Mouse (Mus musculus): Measurements from ENCODE around the gene Rbms3. TPM values are rescaled to one million over a fixed set of nuclear protein-coding genes. Genes with fewer than 3 reads are reported as not detected.

Rbms3 gene
- polyA plus RNA-seq, 1 experiment from 2014 or later = 41.2 TPM

DNA sequence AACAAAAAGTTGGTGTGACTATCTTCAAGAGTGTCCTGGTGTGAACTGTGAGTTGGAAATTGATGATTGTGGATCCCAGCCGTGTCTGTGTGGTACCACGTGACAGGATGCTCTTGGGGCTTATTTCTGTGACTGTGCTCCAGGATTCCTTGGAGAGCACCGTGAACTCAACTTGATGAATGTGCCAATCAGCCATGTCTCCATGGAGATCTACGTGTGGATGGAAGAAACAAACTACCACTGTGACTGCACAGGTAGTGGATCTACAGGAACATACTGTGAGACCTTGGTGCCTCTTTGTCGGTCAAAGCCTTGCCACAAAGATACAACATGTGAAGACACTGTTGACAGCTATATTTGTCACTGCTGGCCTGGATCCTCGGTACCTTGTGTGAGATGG is 570.6 kb downstream of the Rbms3 start:
- Histone ChIP-seq H3K27me3 (ENCODE audit: control insufficient read depth, insufficient read depth, low read length) (no peaks in the 10 kb centered on the region), H3K4me1 (ENCODE audit: control insufficient read depth, insufficient read depth, low read length) (no peaks in the 10 kb centered on the region), H3K4me2 (no peak overlapping the region), H3K4me3 (ENCODE audit: low read depth, low read length) (no peak overlapping the region), H3K9me3 (replicated peaks; ENCODE audit: control insufficient read depth, low read length) (no peaks in the 10 kb centered on the region), H3K27ac (ENCODE audit: low read depth, low read length) (no peak overlapping the region), H3K36me3 (ENCODE audit: control insufficient read depth, insufficient read depth, low read length) (no peaks in the 10 kb centered on the region), H3K9ac (ENCODE audit: low read depth, low read length) (no peak overlapping the region)
- WGBS (ENCODE audit: insufficient replicate concordance) = 80% methylated on average over 6 of the region's 6 CpGs
- no peak for ATAC-seq (replicated peaks; ENCODE audit: insufficient number of reproducible peaks, low FRiP score, low TSS enrichment)

- ATAC-seq (replicated peaks; ENCODE audit: insufficient number of reproducible peaks, low FRiP score, low TSS enrichment) = no peak
- Histone ChIP-seq H3K4me3 (ENCODE audit: low read depth, low read length) (no peak overlapping the region), H3K9ac (ENCODE audit: low read depth, low read length) (no peak overlapping the region), H3K27me3 (ENCODE audit: control insufficient read depth, insufficient read depth, low read length) (no peaks in the 10 kb centered on the region), H3K27ac (ENCODE audit: low read depth, low read length) (no peak overlapping the region), H3K36me3 (ENCODE audit: control insufficient read depth, insufficient read depth, low read length) (no peaks in the 10 kb centered on the region), H3K4me2 (no peak overlapping the region), H3K9me3 (replicated peaks; ENCODE audit: control insufficient read depth, low read length) (no peaks in the 10 kb centered on the region), H3K4me1 (ENCODE audit: control insufficient read depth, insufficient read depth, low read length) (no peaks in the 10 kb centered on the region)
- WGBS (ENCODE audit: insufficient replicate concordance) = 95% methylated on average over 2 of the region's 2 CpGs
Observed at GRCm38 (mm10) chr9:117051935-117052334, 577.8 kb downstream of the Rbms3 start.

DNA sequence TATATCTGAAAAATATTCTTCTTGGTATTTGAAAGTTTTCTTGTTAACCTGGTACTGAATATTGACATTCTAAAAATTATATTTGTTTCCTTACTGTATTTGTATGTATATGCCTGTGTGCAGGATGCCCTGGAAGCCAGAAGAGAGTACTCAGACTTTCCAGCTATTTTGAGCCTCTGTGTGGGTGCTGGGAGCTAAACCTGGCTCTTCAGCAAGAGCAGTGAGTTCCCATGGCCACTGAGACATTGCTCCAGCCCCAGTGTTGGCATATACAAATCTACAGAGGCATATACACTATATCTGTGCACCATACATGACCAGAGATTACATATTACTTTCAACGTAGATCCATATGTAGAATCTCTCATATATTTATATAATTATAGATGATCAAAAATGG is 581.1 kb downstream of the Rbms3 start:
- Histone ChIP-seq H3K27me3 (ENCODE audit: control insufficient read depth, insufficient read depth, low read length) (no peaks in the 10 kb centered on the region), H3K4me3 (ENCODE audit: low read depth, low read length) (no peak overlapping the region), H3K36me3 (ENCODE audit: control insufficient read depth, insufficient read depth, low read length) (no peaks in the 10 kb centered on the region), H3K9ac (ENCODE audit: low read depth, low read length) (no peak overlapping the region), H3K4me1 (ENCODE audit: control insufficient read depth, insufficient read depth, low read length) (no peaks in the 10 kb centered on the region), H3K4me2 (no peak overlapping the region), H3K27ac (ENCODE audit: low read depth, low read length) (no peak overlapping the region), H3K9me3 (replicated peaks; ENCODE audit: control insufficient read depth, low read length) (no peaks in the 10 kb centered on the region)
- 73% methylated on average over 1 of the region's 1 CpGs for WGBS (ENCODE audit: insufficient replicate concordance)
- ATAC-seq (replicated peaks; ENCODE audit: insufficient number of reproducible peaks, low FRiP score, low TSS enrichment) = no peak

- Histone ChIP-seq H3K4me1 (ENCODE audit: control insufficient read depth, insufficient read depth, low read length) (peaks cover 10% of the 10 kb centered on the region), H3K27ac (ENCODE audit: low read depth, low read length) (no peak overlapping the region), H3K9ac (ENCODE audit: low read depth, low read length) (no peak overlapping the region), H3K9me3 (replicated peaks; ENCODE audit: control insufficient read depth, low read length) (no peaks in the 10 kb centered on the region), H3K27me3 (ENCODE audit: control insufficient read depth, insufficient read depth, low read length) (no peaks in the 10 kb centered on the region), H3K4me2 (no peak overlapping the region), H3K36me3 (ENCODE audit: control insufficient read depth, insufficient read depth, low read length) (no peaks in the 10 kb centered on the region), H3K4me3 (ENCODE audit: low read depth, low read length) (no peak overlapping the region)
- 51% methylated on average over 2 of the region's 2 CpGs for WGBS (ENCODE audit: insufficient replicate concordance)
- ATAC-seq (replicated peaks; ENCODE audit: insufficient number of reproducible peaks, low FRiP score, low TSS enrichment) = no peak
Observed at GRCm38 (mm10) chr9:117041993-117042366, 587.7 kb downstream of the Rbms3 start.

DNA sequence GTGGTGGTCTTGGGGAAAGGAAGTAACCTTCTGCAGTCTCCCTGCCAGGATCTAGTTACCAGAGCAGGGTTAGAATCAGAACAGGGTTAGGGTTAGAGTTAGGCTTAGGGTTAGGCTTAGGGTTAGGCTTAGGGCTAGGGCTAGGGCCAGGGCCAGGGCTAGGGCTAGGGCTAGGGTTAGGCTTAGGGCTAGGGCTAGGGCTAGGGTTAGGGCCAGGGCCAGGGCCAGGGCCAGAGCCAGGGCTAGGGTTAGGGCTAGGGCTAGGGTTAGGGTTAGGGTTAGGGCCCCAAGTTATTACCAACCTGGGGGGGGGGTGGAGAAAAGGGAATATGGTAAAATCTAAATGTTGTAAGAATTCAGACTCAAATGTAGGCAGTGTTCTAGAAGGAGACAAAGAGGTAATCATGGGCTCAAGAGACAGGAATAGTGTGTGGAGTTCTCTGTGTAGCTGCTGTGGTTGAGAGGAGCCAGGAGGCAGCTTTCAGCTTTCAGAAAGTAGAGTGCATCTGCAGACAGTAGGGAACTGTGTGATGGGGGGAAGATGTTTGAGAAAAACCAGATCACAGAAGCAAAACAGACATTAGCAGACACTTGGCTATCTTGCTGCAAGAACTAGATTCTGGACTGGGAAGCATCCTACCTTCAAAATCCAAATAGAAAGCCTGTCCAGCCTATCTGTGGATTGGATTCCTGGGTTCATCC is 588.3 kb downstream of the Rbms3 start:
- H3K27ac ChIP-seq (ENCODE audit: low read depth, low read length) = no peak overlapping the region

DNA sequence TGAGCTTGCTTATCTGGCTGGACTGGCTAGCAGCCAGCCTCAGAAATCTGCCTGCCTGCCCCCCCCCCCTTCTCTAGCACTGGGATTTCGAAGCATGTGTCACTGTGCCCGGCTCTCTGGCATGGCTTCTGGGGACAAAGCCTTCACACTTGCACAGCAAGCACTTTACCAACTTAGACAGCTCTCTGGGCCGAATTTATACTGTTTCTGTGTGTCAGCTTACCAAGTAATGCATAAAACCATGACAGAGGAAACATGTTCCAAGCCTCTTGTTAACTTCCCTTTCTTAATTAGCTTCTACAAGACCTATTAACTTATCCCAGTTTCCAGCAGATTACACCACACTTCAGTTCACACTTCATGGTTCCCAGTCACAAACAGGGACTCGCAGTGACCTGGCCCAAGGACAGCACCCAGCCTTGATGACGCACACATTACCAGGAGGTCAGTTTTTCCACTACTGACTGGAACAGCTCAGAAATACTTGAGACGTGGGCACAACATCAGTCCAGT is 589.7 kb downstream of the Rbms3 start:
- Histone ChIP-seq H3K36me3 (ENCODE audit: control insufficient read depth, insufficient read depth, low read length) (no peaks in the 10 kb centered on the region), H3K9me3 (replicated peaks; ENCODE audit: control insufficient read depth, low read length) (no peaks in the 10 kb centered on the region), H3K4me2 (no peak overlapping the region), H3K4me1 (ENCODE audit: control insufficient read depth, insufficient read depth, low read length) (peaks cover 10% of the 10 kb centered on the region), H3K9ac (ENCODE audit: low read depth, low read length) (no peak overlapping the region), H3K27me3 (ENCODE audit: control insufficient read depth, insufficient read depth, low read length) (no peaks in the 10 kb centered on the region), H3K4me3 (ENCODE audit: low read depth, low read length) (no peak overlapping the region), H3K27ac (ENCODE audit: low read depth, low read length) (peak overlapping the region; percentile 70)
- no peak for ATAC-seq (replicated peaks; ENCODE audit: insufficient number of reproducible peaks, low FRiP score, low TSS enrichment)
- WGBS (ENCODE audit: insufficient replicate concordance) = 37% methylated on average over 6 of the region's 6 CpGs

More for the DNA sequence above, 588.3 kb downstream of the Rbms3 start:
- H3K27me3 ChIP-seq (ENCODE audit: control insufficient read depth, insufficient read depth, low read length) = no peaks in the 10 kb centered on the region
- H3K4me3 ChIP-seq (ENCODE audit: low read depth, low read length) = no peak overlapping the region
- H3K36me3 ChIP-seq (ENCODE audit: control insufficient read depth, insufficient read depth, low read length) = no peaks in the 10 kb centered on the region
- peaks cover 10% of the 10 kb centered on the region for H3K4me1 ChIP-seq (ENCODE audit: control insufficient read depth, insufficient read depth, low read length)
- no peak overlapping the region for H3K9ac ChIP-seq (ENCODE audit: low read depth, low read length)
- 0 out of 2 replicates have a peak, but pooled peaks have one; percentile 52 for ATAC-seq (replicated peaks; ENCODE audit: insufficient number of reproducible peaks, low FRiP score, low TSS enrichment)
- H3K9me3 ChIP-seq (replicated peaks; ENCODE audit: control insufficient read depth, low read length) = no peaks in the 10 kb centered on the region
- H3K4me2 ChIP-seq = no peak overlapping the region

- Histone ChIP-seq H3K4me1 (ENCODE audit: control insufficient read depth, insufficient read depth, low read length) (peaks cover 17% of the 10 kb centered on the region), H3K4me3 (ENCODE audit: low read depth, low read length) (no peak overlapping the region), H3K4me2 (no peak overlapping the region), H3K36me3 (ENCODE audit: control insufficient read depth, insufficient read depth, low read length) (no peaks in the 10 kb centered on the region), H3K27ac (ENCODE audit: low read depth, low read length) (no peak overlapping the region), H3K27me3 (ENCODE audit: control insufficient read depth, insufficient read depth, low read length) (no peaks in the 10 kb centered on the region), H3K9ac (ENCODE audit: low read depth, low read length) (no peak overlapping the region), H3K9me3 (replicated peaks; ENCODE audit: control insufficient read depth, low read length) (no peaks in the 10 kb centered on the region)
- 89% methylated on average over 1 of the region's 1 CpGs for WGBS (ENCODE audit: insufficient replicate concordance)
- no peak for ATAC-seq (replicated peaks; ENCODE audit: insufficient number of reproducible peaks, low FRiP score, low TSS enrichment)
Observed at GRCm38 (mm10) chr9:117032690-117033089, 597.0 kb downstream of the Rbms3 start.

DNA sequence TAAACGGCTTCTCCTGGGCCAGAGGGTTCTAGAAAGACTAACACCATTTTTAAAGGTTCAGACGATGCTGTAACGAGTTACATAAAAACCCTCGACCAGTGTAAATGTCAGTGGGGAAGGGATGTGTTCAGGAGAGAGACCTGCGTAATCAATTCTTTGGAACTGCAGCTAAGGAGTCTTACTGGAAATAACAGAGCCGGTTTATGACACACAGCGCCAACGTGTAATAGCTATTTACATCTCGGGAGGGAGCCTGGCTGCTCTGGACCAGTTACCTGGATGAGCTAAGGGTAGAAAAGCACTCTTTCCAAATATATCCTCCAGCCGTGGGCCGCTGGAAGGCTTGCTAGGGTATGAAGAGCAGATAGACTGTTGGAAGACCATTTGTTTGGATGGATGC is 598.5 kb downstream of the Rbms3 start:
- Histone ChIP-seq H3K9ac (ENCODE audit: low read depth, low read length) (no peak overlapping the region), H3K9me3 (replicated peaks; ENCODE audit: control insufficient read depth, low read length) (no peaks in the 10 kb centered on the region), H3K36me3 (ENCODE audit: control insufficient read depth, insufficient read depth, low read length) (no peaks in the 10 kb centered on the region), H3K27ac (ENCODE audit: low read depth, low read length) (peak overlapping the region; percentile 46), H3K4me2 (peak overlapping the region; percentile 6), H3K4me3 (ENCODE audit: low read depth, low read length) (no peak overlapping the region), H3K27me3 (ENCODE audit: control insufficient read depth, insufficient read depth, low read length) (no peaks in the 10 kb centered on the region), H3K4me1 (ENCODE audit: control insufficient read depth, insufficient read depth, low read length) (peaks cover 17% of the 10 kb centered on the region)
- no peak for ATAC-seq (replicated peaks; ENCODE audit: insufficient number of reproducible peaks, low FRiP score, low TSS enrichment)
- 44% methylated on average over 11 of the region's 11 CpGs for WGBS (ENCODE audit: insufficient replicate concordance)

GRCm38 (mm10) chr9:117030837-117031236 is 598.9 kb downstream of the Rbms3 start:
- H3K4me1 ChIP-seq (ENCODE audit: control insufficient read depth, insufficient read depth, low read length) = peaks cover 17% of the 10 kb centered on the region
- no peaks in the 10 kb centered on the region for H3K36me3 ChIP-seq (ENCODE audit: control insufficient read depth, insufficient read depth, low read length)
- no peaks in the 10 kb centered on the region for H3K9me3 ChIP-seq (replicated peaks; ENCODE audit: control insufficient read depth, low read length)
- H3K4me3 ChIP-seq (ENCODE audit: low read depth, low read length) = no peak overlapping the region
- WGBS (ENCODE audit: insufficient replicate concordance) = 5% methylated on average over 6 of the region's 6 CpGs
- peak overlapping the region; percentile 6; the same call in 1 of the 2 replicates for H3K4me2 ChIP-seq
- no peaks in the 10 kb centered on the region for H3K27me3 ChIP-seq (ENCODE audit: control insufficient read depth, insufficient read depth, low read length)
- ATAC-seq (replicated peaks; ENCODE audit: insufficient number of reproducible peaks, low FRiP score, low TSS enrichment) = no peak
- no peak overlapping the region for H3K9ac ChIP-seq (ENCODE audit: low read depth, low read length)
- peak overlapping the region; percentile 46 for H3K27ac ChIP-seq (ENCODE audit: low read depth, low read length)

All from heart, embryonic 11.5 days (tissue).